Mouse (Mus musculus): ENCODE measurements around the gene Il25.

GRCm38 (mm10) chr14:54965044-54965443 lies 32.5 kb downstream of the Il25 start:
- TF ChIP-seq CTCF (IDR thresholded peaks at IDR 0.05; ENCODE audit: low read depth) (no peak), EP300 (IDR thresholded peaks at IDR 0.05; ENCODE audit: low read depth) (no peak)

Measured in liver, postnatal 0 days (tissue).